Mouse (Mus musculus) intestine, embryonic 15.5 days (tissue): ENCODE data around the gene Podnl1. TPM values are rescaled to one million over a fixed set of nuclear protein-coding genes. Genes with fewer than 3 reads are reported as not detected.

ENCODE experiments used
- ATAC-seq: fragments of 200-750 bp; cut with Nextera tagmentation; 2 replicates; pipeline ENCODE4 v1.8.0; 2017; ENCODE audit warnings: moderate TSS enrichment, moderate library complexity
- H3K27ac ChIP-seq: fragments of 300-500 bp; sonication (generic); 2 replicates; pipeline ENCODE4 v1.5.1; 2015; ENCODE audit warnings: mild to moderate bottlenecking, inconsistent platforms
- H3K27me3 ChIP-seq: fragments of 300-500 bp; sonication (generic); replicated peaks from 2 replicates; pipeline ENCODE4 v1.6.1; 2015; ENCODE audit warnings: inconsistent platforms
- H3K36me3 ChIP-seq: fragments of 300-500 bp; sonication (generic); 2 replicates; pipeline ENCODE4 v1.6.1; 2015; ENCODE audit warnings: inconsistent platforms
- H3K4me1 ChIP-seq: fragments of 300-500 bp; sonication (generic); replicated peaks from 2 replicates; pipeline ENCODE4 v1.6.1; 2015; ENCODE audit warnings: inconsistent platforms
- H3K4me2 ChIP-seq: fragments of 300-500 bp; sonication (generic); replicated peaks from 2 replicates; pipeline ENCODE4 v1.6.1; 2015; ENCODE audit warnings: mild to moderate bottlenecking, inconsistent platforms
- H3K4me3 ChIP-seq: fragments of 300-500 bp; sonication (generic); replicated peaks from 2 replicates; pipeline ENCODE4 v1.5.1; 2015; ENCODE audit warnings: inconsistent platforms
- H3K9ac ChIP-seq: fragments of 300-500 bp; sonication (generic); 2 replicates; pipeline ENCODE4 v1.6.1; 2015; ENCODE audit warnings: inconsistent platforms
- H3K9me3 ChIP-seq: fragments of 300-500 bp; sonication (generic); 2 replicates; pipeline ENCODE4 v1.6.1; 2016; ENCODE audit warnings: inconsistent platforms
- WGBS: fragments of 180-500 bp; shearing (Covaris S2); methylation state at CpG from one replicate; pipeline ENCODE4 v1.1.7; 2015; 5-methylcytosine and 5-hydroxymethylcytosine counted together
- polyA plus RNA-seq: library from polyadenylated mRNA; unstranded; fragments of >200 nt; fragmentation: Nextera tagmentation; extraction: Ambion mirVana; gene quantifications from 2 replicates; pipeline ENCODE4 v1.2.1, GENCODE M21; 2015

Gene Podnl1
- 0.33 and 0.62 TPM in 2 replicates for polyA plus RNA-seq

DNA sequence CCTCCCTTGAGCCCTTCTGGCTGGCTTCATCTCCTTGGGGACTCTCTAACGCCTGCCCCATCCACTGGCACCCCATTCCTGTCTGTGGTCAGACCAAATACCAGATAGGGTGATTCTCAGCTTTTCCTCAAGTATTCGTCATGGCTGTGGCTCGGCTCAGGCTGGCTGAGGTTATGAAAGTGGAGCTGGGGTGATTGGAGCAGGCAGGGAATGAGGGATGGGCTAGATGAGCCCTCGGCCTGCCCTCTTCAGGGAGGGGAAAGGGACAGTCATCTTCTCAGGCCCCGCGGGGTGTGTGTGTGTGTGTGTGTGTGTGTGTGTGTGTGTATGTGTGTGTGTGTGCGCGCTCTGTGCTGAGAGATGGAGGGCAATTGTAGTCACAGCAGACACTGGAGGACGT is at the start of gene Podnl1:
Gene Podnl1, plus strand, starts transcription at position 334 of the 400 bp plus-strand sequence.
- Histone ChIP-seq H3K27ac (no peak within 1 kb of the TSS), H3K9ac (no peak within 1 kb of the TSS), H3K27me3 (no peaks in the 10 kb centered on the region), H3K9me3 (no peaks in the 10 kb centered on the region), H3K36me3 (no peaks in the 10 kb centered on the region), H3K4me2 (no peak within 1 kb of the TSS), H3K4me3 (no peak within 1 kb of the TSS), H3K4me1 (0 out of 2 replicates have a peak, but pooled peaks cover 2% of the 10 kb centered on the region)
- WGBS, result 41% methylated on average over 9 of the region's 9 CpGs
- peak; percentile 56 for ATAC-seq

DNA sequence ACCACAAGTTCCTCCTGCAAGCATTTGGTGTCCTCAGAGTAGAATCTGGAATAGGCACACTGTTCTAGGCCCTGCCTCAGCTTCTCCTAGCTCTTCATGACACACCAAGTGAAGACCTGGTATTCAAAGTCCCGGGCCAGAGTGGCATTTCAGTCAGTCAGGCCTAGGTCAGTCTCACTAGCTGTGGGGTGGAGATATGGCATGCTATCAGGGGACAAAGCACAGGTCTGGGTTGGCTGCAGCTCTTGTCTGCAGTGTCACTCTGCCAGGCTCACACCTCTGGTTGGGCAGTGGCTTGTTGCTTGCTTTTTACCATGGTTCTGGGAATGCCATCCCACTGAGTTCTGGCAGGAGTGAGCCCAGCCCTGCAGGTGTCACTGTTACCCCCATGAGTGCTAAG is 49.4 kb upstream of the Podnl1 start:
- Histone ChIP-seq H3K36me3 (peaks cover 18% of the 10 kb centered on the region; the same call in 1 of the 2 replicates), H3K4me1 (peaks cover 8% of the 10 kb centered on the region), H3K27me3 (no peaks in the 10 kb centered on the region), H3K9me3 (no peaks in the 10 kb centered on the region), H3K27ac (no peak overlapping the region), H3K9ac (no peak overlapping the region), H3K4me2 (no peak overlapping the region), H3K4me3 (no peak overlapping the region)
- 85% methylated on average over 1 of the region's 1 CpGs for WGBS
- ATAC-seq, result no peak

DNA sequence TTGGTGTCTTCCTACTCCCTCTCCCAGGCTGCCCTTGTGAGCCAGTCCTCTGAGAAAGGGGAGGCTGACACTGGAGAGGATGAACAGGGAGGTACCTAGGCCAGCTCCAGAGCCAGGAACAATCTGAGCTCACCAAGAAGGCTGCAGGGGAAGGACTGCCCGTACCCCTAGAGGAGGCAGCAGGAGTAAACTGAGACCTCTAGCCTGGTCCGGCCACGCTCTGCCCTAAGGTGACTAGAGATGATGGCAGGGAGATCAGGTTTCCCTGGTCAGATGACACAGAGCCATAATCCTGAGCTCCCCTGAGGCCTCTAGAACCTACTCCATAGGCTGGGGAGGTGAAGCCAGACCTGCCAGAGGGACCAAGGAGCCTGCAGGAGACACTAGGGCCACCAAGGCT is 48.9 kb upstream of the Podnl1 start:
- Histone ChIP-seq H3K9ac (no peak overlapping the region), H3K4me2 (no peak overlapping the region), H3K36me3 (peaks cover 19% of the 10 kb centered on the region; the same call in 1 of the 2 replicates), H3K4me3 (no peak overlapping the region), H3K27me3 (no peaks in the 10 kb centered on the region), H3K9me3 (no peaks in the 10 kb centered on the region), H3K27ac (no peak overlapping the region), H3K4me1 (peaks cover 6% of the 10 kb centered on the region)
- 89% methylated on average over 3 of the region's 3 CpGs for WGBS
- no peak for ATAC-seq

DNA sequence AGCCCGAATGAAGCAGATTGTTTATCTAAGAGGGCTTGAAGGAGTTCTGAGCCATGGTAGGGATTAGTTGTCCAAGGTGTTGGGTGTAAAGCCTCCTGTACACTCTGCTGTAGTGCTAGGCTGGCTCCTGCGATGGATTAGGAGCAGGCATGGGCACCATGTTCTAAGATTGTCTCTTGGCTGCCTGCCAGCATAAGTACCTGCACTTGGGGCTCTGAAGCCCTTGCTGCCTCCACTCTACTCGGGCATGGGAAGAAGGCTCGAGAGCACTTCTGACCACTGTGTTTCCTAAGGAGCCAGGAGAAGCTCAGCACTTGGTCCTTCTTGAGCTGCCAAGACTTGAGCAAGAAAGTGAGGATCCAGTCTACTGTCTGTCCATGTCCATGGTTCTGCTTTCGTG is 46.6 kb upstream of the Podnl1 start:
- H3K36me3 ChIP-seq, result peaks cover 30% of the 10 kb centered on the region; the same call in 1 of the 2 replicates
- H3K9me3 ChIP-seq, result no peaks in the 10 kb centered on the region
- no peak for ATAC-seq
- H3K4me1 ChIP-seq, result no peaks in the 10 kb centered on the region
- WGBS, result 71% methylated on average over 5 of the region's 5 CpGs
- no peak overlapping the region for H3K4me3 ChIP-seq
- H3K27me3 ChIP-seq, result no peaks in the 10 kb centered on the region
- no peak overlapping the region for H3K27ac ChIP-seq
- H3K9ac ChIP-seq, result no peak overlapping the region
- no peak overlapping the region for H3K4me2 ChIP-seq

GRCm38 (mm10) chr8:84083829-84084241 is 42.0 kb upstream of the Podnl1 start:
- H3K9ac ChIP-seq, result no peak overlapping the region
- peaks cover 37% of the 10 kb centered on the region for H3K36me3 ChIP-seq

DNA sequence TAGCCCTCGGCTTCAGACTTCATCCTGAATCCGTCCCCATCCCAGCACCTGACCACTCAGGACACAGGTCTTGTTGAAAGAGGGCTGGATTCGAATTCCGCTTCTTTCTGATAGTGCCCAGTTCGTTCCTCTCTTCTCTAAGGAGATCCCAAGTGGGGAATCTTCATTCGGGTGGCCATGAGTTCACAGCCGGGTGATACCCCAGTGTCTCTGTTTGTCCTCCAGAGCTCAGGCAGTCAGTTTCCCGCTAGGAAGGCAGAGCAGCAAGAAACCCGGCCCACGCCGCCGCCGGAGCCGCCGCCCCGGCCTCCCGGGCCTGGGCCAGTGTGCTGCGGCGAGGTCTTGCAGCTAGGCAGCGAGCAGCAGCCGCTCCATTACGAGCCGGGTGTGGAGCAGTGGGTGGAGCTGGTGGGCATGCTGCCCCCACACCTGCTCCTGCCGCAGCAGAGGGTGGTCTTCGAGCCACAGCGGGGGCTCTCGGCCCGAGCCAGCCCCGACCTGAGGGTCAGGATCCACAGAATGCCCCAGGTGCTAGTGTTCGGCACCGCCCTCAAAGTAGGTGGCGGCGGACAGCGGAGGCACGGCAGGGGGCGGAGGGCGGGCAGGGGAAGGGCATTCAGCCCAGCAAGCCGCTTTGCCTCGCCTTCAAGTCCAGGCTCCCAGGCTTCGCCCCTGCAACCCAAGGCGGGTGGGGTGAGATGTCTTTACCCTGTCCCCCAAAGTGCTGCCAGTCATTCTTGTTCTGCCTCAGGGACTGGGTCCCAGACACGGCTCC is 41.3 kb upstream of the Podnl1 start:
- Histone ChIP-seq H3K9ac (no peak overlapping the region), H3K27ac (no peak overlapping the region), H3K36me3 (peaks cover 39% of the 10 kb centered on the region), H3K9me3 (no peaks in the 10 kb centered on the region), H3K4me2 (peak overlapping the region; percentile 26; the same call in 1 of the 2 replicates), H3K4me3 (no peak overlapping the region), H3K27me3 (no peaks in the 10 kb centered on the region), H3K4me1 (0 out of 2 replicates have a peak, but pooled peaks cover 3% of the 10 kb centered on the region)
- WGBS, result 51% methylated on average over 42 of the region's 42 CpGs
- peak; percentile 52 for ATAC-seq

More at GRCm38 (mm10) chr8:84083829-84084241, 42.0 kb upstream of the Podnl1 start:
- Histone ChIP-seq H3K27me3 (no peaks in the 10 kb centered on the region), H3K4me3 (no peak overlapping the region), H3K27ac (no peak overlapping the region), H3K9me3 (no peaks in the 10 kb centered on the region), H3K4me1 (0 out of 2 replicates have a peak, but pooled peaks cover 3% of the 10 kb centered on the region), H3K4me2 (no peak overlapping the region)
- peak; percentile 35; the same call in 1 of the 2 replicates for ATAC-seq
- WGBS, result 34% methylated on average over 8 of the region's 8 CpGs

DNA sequence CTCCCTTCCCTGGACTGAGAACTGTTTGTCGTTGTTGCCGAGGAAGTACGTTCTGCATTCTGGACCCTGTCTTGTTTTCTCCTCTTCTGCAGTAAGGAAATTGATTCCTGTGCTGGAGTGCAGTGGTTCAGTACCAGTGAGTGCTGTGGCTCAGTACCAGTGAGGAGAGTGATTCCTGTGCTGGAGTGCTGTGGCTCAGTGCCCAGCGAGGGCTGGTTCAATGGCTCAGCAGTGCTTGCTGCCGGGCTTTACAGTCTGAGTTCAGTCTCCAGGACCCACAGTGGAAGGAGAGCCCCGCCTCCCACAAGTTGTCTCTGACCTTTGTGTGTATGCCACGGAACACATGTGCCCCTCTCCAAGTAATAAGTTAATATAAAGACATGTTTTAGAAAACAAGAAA is 38.6 kb upstream of the Podnl1 start:
- Histone ChIP-seq H3K9ac (no peak overlapping the region), H3K4me3 (no peak overlapping the region), H3K27me3 (no peaks in the 10 kb centered on the region), H3K4me1 (0 out of 2 replicates have a peak, but pooled peaks cover 3% of the 10 kb centered on the region), H3K4me2 (no peak overlapping the region), H3K36me3 (peaks cover 28% of the 10 kb centered on the region), H3K9me3 (no peaks in the 10 kb centered on the region), H3K27ac (no peak overlapping the region)
- 90% methylated on average over 7 of the region's 7 CpGs for WGBS
- ATAC-seq, result no peak

GRCm38 (mm10) chr8:84087821-84088220 is 38.0 kb upstream of the Podnl1 start:
- H3K27ac ChIP-seq, result no peak overlapping the region
- ATAC-seq, result no peak
- no peak overlapping the region for H3K9ac ChIP-seq
- no peak overlapping the region for H3K4me3 ChIP-seq
- H3K9me3 ChIP-seq, result no peaks in the 10 kb centered on the region
- H3K36me3 ChIP-seq, result peaks cover 28% of the 10 kb centered on the region
- no peak overlapping the region for H3K4me2 ChIP-seq
- no peaks in the 10 kb centered on the region for H3K27me3 ChIP-seq
- H3K4me1 ChIP-seq, result 0 out of 2 replicates have a peak, but pooled peaks cover 3% of the 10 kb centered on the region
- WGBS, result 95% methylated on average over 14 of the region's 14 CpGs

GRCm38 (mm10) chr8:84089277-84089676 is 36.5 kb upstream of the Podnl1 start:
- ATAC-seq, result no peak

GRCm38 (mm10) chr8:84090585-84090984 is 35.2 kb upstream of the Podnl1 start:
- no peaks in the 10 kb centered on the region for H3K27me3 ChIP-seq
- H3K9ac ChIP-seq, result no peak overlapping the region
- H3K4me3 ChIP-seq, result no peak overlapping the region
- peaks cover 41% of the 10 kb centered on the region for H3K36me3 ChIP-seq
- no peak overlapping the region for H3K4me2 ChIP-seq
- no peak for ATAC-seq
- no peaks in the 10 kb centered on the region for H3K4me1 ChIP-seq
- no peak overlapping the region for H3K27ac ChIP-seq
- H3K9me3 ChIP-seq, result no peaks in the 10 kb centered on the region
- 89% methylated on average over 8 of the region's 8 CpGs for WGBS

More at GRCm38 (mm10) chr8:84089277-84089676, 36.5 kb upstream of the Podnl1 start:
- no peaks in the 10 kb centered on the region for H3K27me3 ChIP-seq
- H3K4me3 ChIP-seq, result no peak overlapping the region
- no peak overlapping the region for H3K27ac ChIP-seq
- H3K9me3 ChIP-seq, result no peaks in the 10 kb centered on the region
- H3K9ac ChIP-seq, result no peak overlapping the region
- H3K4me1 ChIP-seq, result 0 out of 2 replicates have a peak, but pooled peaks cover 3% of the 10 kb centered on the region
- WGBS, result 76% methylated on average over 9 of the region's 9 CpGs
- no peak overlapping the region for H3K4me2 ChIP-seq
- H3K36me3 ChIP-seq, result peaks cover 37% of the 10 kb centered on the region

GRCm38 (mm10) chr8:84096061-84096460 is 29.7 kb upstream of the Podnl1 start:
- Histone ChIP-seq H3K4me2 (no peak overlapping the region), H3K4me1 (no peaks in the 10 kb centered on the region), H3K27ac (no peak overlapping the region), H3K27me3 (no peaks in the 10 kb centered on the region), H3K4me3 (no peak overlapping the region), H3K36me3 (peaks cover 49% of the 10 kb centered on the region), H3K9me3 (no peaks in the 10 kb centered on the region), H3K9ac (no peak overlapping the region)
- WGBS, result 53% methylated on average over 8 of the region's 8 CpGs
- ATAC-seq, result 0 out of 2 replicates have a peak, but pooled peaks have one; percentile 11

DNA sequence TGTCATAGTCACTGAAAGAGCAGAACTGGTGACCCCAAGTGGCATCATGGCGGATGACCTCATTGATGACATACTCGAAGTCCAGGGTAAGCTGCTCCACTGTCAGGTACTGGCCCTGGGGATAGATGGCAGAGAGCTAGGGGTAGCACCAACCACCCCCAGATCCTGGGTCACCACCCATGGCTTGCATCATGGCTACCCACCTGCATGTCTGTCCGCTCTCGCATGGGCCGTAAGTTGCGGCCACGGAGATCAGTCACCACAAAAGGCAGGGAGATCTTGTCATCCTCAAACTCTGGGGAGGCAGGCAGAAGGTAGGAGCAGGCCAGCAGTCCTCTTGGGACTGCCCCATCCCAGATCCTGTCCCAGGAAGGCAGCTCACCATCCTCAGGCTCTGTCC is 27.4 kb upstream of the Podnl1 start:
- Histone ChIP-seq H3K9me3 (no peaks in the 10 kb centered on the region), H3K9ac (no peak overlapping the region), H3K4me2 (no peak overlapping the region), H3K4me3 (no peak overlapping the region), H3K27ac (no peak overlapping the region), H3K27me3 (no peaks in the 10 kb centered on the region), H3K36me3 (peaks cover 46% of the 10 kb centered on the region), H3K4me1 (peaks cover 7% of the 10 kb centered on the region)
- no peak for ATAC-seq
- 94% methylated on average over 7 of the region's 7 CpGs for WGBS
